Mouse (Mus musculus) forebrain, postnatal 0 days (tissue): ENCODE data around the gene Ntn4. TPM values are rescaled to one million over a fixed set of nuclear protein-coding genes. Genes with fewer than 3 reads are reported as not detected.
A peak's percentile ranks its signal among the peaks of the same experiment; 100 is the strongest.

Source experiments
- ATAC-seq: fragments of 200-750 bp; cut with Nextera tagmentation; 2 replicates; pipeline ENCODE4 v1.8.0; 2017; ENCODE audit warnings: mild to moderate bottlenecking, moderate library complexity
- DNase-seq: peaks from one replicate; pipeline ENCODE4 v3.0.0-alpha.2; 2015
- H3K27ac ChIP-seq: fragments of 300-500 bp; sonication (generic); 2 replicates; pipeline ENCODE4 v1.5.1; 2014; ENCODE audit warnings: low read depth, mild to moderate bottlenecking, antibody characterized with exemption, low read length, moderate library complexity, mixed read lengths
- H3K27me3 ChIP-seq: fragments of 300-500 bp; sonication (generic); 2 replicates; pipeline ENCODE4 v1.6.1; 2014; ENCODE audit warnings: mild to moderate bottlenecking, low read length, mixed read lengths; ENCODE audit not compliant: insufficient read depth
- H3K36me3 ChIP-seq: fragments of 300-500 bp; sonication (generic); 2 replicates; pipeline ENCODE4 v1.6.1; 2014; ENCODE audit warnings: mild to moderate bottlenecking, moderate library complexity; ENCODE audit not compliant: insufficient read depth
- H3K4me1 ChIP-seq: fragments of 300-500 bp; sonication (generic); 2 replicates; pipeline ENCODE4 v1.6.1; 2014; ENCODE audit warnings: antibody characterized with exemption; ENCODE audit not compliant: insufficient read depth
- H3K4me2 ChIP-seq: fragments of 300-500 bp; sonication (generic); 2 replicates; pipeline ENCODE4 v1.6.1; 2014; ENCODE audit warnings: low read depth, mild to moderate bottlenecking, moderate library complexity
- H3K4me3 ChIP-seq: fragments of 300-500 bp; sonication (generic); 2 replicates; pipeline ENCODE4 v1.5.1; 2014; ENCODE audit warnings: low read depth, low read length, mixed read lengths
- H3K9ac ChIP-seq: fragments of 300-500 bp; sonication (generic); 2 replicates; pipeline ENCODE4 v1.6.1; 2014; ENCODE audit warnings: mild to moderate bottlenecking
- H3K9me3 ChIP-seq: fragments of 300-500 bp; sonication (generic); 2 replicates; pipeline ENCODE4 v1.6.1; 2016; ENCODE audit warnings: low read length
- CTCF ChIP-seq: sonication (generic); IDR thresholded peaks from 2 replicates; pipeline ENCODE4 v1.5.1; 2016; ENCODE audit warnings: antibody characterized with exemption, control low read depth, low read depth
- WGBS: fragments of 180-500 bp; shearing (Covaris S2); extraction: QIAGEN DNeasy Blood & Tissue Kit; methylation state at CpG from one replicate; pipeline ENCODE4 v1.1.7; 2014; 5-methylcytosine and 5-hydroxymethylcytosine counted together
- polyA plus RNA-seq: library from polyadenylated mRNA; unstranded; fragments of >200 nt; fragmentation: Nextera tagmentation; extraction: Ambion mirVana; gene quantifications from 2 replicates; pipeline ENCODE4 v1.2.1, GENCODE M21; 2015
- total RNA-seq: library from RNA; depleted of rRNA; stranded (reverse); fragments of >200 nt; gene quantifications from 2 replicates; pipeline ENCODE4 v1.2.3, GENCODE M21; 2014

The Ntn4 gene
- total and polyA plus RNA-seq, 2 experiments from 2014 or later = 1.2 to 6.1 TPM

GRCm38 (mm10) chr10:93763074-93763473 lies 122.6 kb downstream of the Ntn4 start:
- no peaks in the 10 kb centered on the region for H3K27me3 ChIP-seq
- no peak overlapping the region for H3K4me3 ChIP-seq
- no peaks in the 10 kb centered on the region for H3K36me3 ChIP-seq
- no peaks in the 10 kb centered on the region for H3K4me1 ChIP-seq
- no peak for DNase-seq
- ATAC-seq = no peak
- no peak overlapping the region for H3K27ac ChIP-seq
- no peak overlapping the region for H3K9ac ChIP-seq
- no peaks in the 10 kb centered on the region for H3K9me3 ChIP-seq
- TF ChIP-seq CTCF = peak; percentile 61
- 44% methylated on average over 5 of the region's 5 CpGs for WGBS
- no peak overlapping the region for H3K4me2 ChIP-seq

DNA sequence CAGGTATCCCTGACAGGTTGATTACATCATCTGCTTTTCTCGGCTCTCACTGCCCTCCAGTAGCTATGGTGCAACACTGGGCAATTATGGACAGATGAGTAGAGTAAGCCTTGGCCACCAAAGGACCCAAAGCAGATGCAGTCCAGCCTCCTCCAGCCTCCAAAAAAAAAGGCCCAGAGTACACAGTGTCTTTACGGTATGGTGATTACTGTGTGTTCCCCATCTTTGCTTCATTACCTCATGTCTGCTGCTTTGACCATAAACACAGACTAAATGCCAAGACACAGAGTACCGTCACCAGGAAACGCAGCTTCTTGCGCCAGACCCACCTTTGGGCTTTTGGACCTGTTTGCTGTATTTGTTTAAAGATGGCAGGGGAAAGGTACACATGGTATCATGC lies 125.7 kb downstream of the Ntn4 start:
- Histone ChIP-seq H3K4me1 (no peaks in the 10 kb centered on the region), H3K9me3 (no peaks in the 10 kb centered on the region), H3K27ac (no peak overlapping the region), H3K4me3 (no peak overlapping the region), H3K4me2 (no peak overlapping the region), H3K36me3 (no peaks in the 10 kb centered on the region), H3K27me3 (no peaks in the 10 kb centered on the region), H3K9ac (no peak overlapping the region)
- ATAC-seq = no peak
- TF ChIP-seq CTCF = no peak
- no peak for DNase-seq
- 89% methylated on average over 5 of the region's 5 CpGs for WGBS

GRCm38 (mm10) chr10:93767245-93767644 lies 126.8 kb downstream of the Ntn4 start:
- no peak overlapping the region for H3K27ac ChIP-seq
- H3K9ac ChIP-seq = no peak overlapping the region
- no peak for TF ChIP-seq CTCF
- no peak overlapping the region for H3K4me3 ChIP-seq
- H3K9me3 ChIP-seq = no peaks in the 10 kb centered on the region
- H3K27me3 ChIP-seq = no peaks in the 10 kb centered on the region
- H3K4me1 ChIP-seq = no peaks in the 10 kb centered on the region
- ATAC-seq (no peak), DNase-seq (no peak)
- H3K4me2 ChIP-seq = no peak overlapping the region
- WGBS = 52% methylated on average over 5 of the region's 5 CpGs
- H3K36me3 ChIP-seq = no peaks in the 10 kb centered on the region

- 22% methylated on average over 9 of the region's 9 CpGs for WGBS
- no peak overlapping the region for H3K4me2 ChIP-seq
Measured at GRCm38 (mm10) chr10:93768222-93768621, 127.7 kb downstream of the Ntn4 start.

DNA sequence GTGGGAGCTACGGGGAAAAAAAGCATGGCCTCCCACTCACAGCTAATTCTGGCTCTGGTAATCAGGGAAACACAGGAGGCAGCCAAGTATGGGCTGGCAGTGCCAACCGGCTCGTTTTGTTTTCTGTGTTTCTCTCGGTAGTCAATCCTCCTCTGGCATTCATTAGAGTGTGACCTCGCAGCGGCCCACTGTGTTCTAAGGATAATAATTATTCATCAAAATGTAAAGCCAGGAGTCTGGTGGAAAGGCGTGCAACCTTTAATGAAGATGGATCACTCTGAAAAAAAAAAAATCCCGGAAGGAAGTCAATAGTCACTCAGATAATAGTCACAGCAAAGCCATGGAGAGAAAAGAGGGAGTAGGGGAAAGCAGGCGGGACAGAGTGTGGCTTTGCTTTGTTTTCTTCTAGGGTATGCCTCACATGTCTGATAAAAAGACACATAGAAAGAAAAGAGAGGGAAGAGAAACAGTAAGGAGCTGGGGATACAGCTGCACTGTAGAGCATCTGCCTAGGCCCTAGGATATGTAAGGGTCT lies 131.5 kb downstream of the Ntn4 start:
- Histone ChIP-seq H3K27ac (peak overlapping the region; percentile 9; the same call in 1 of the 2 replicates), H3K9ac (no peak overlapping the region), H3K36me3 (no peaks in the 10 kb centered on the region), H3K4me2 (no peak overlapping the region), H3K9me3 (no peaks in the 10 kb centered on the region), H3K27me3 (no peaks in the 10 kb centered on the region), H3K4me1 (no peaks in the 10 kb centered on the region), H3K4me3 (no peak overlapping the region)
- ATAC-seq = peak; percentile 84
- DNase-seq = peak; percentile 73
- TF ChIP-seq CTCF = no peak
- 12% methylated on average over 9 of the region's 9 CpGs for WGBS

More at GRCm38 (mm10) chr10:93768222-93768621, 127.7 kb downstream of the Ntn4 start:
- Histone ChIP-seq H3K36me3 (no peaks in the 10 kb centered on the region), H3K4me3 (no peak overlapping the region), H3K9me3 (no peaks in the 10 kb centered on the region), H3K4me1 (no peaks in the 10 kb centered on the region), H3K27me3 (no peaks in the 10 kb centered on the region), H3K27ac (no peak overlapping the region), H3K9ac (no peak overlapping the region)
- DNase-seq = peak; percentile 52
- ATAC-seq = peak; percentile 56; the same call in 1 of the 2 replicates
- TF ChIP-seq CTCF = no peak

DNA sequence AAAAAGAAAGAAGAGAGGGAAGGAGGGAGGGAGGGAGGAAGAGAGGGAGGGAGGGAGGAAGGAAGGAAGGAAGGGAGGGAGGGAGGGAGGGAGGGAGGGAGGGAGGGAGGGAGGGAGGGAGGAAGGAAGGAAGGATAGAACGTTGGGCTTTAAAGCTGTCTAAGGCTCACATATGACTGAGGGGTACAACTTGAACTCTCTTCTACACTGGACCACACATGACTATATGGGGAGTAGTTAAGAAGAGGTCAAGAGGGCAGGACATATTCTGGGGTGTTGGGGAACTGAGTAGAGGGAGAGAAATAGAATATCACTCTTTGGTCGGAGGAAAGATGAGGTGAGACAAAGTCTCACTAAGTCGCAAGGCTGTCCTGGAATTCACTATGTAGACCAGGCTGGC lies 132.0 kb downstream of the Ntn4 start:
- Histone ChIP-seq H3K4me1 (no peaks in the 10 kb centered on the region), H3K9ac (no peak overlapping the region), H3K9me3 (no peaks in the 10 kb centered on the region), H3K4me2 (no peak overlapping the region), H3K27me3 (no peaks in the 10 kb centered on the region), H3K4me3 (no peak overlapping the region), H3K36me3 (no peaks in the 10 kb centered on the region), H3K27ac (no peak overlapping the region)
- no peak for TF ChIP-seq CTCF
- WGBS = 70% methylated on average over 3 of the region's 3 CpGs
- ATAC-seq (no peak), DNase-seq (no peak)

DNA sequence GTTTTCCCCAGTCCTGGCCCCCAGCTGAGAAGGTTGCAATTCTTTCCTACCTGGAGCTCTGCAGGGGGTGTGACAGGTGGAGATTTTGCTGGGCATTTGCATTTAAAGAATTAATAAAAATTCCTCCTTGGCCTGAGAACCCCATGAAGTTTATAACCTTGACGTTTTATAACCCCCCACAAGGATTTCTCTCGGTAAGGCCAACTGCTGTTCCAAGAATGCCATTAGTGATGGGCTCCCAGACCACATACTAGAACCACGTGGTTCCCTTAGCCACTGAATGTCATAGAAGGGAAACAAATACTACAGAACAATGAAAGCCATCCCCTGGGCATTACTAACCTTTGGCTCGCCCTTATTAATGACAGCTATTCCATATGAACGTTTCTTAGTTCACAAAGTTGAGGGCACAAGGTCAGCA lies 136.3 kb downstream of the Ntn4 start:
- ATAC-seq = no peak
- no peak overlapping the region for H3K9ac ChIP-seq
- WGBS = 52% methylated on average over 5 of the region's 5 CpGs

More for the DNA sequence above, 136.3 kb downstream of the Ntn4 start:
- H3K9me3 ChIP-seq = no peaks in the 10 kb centered on the region
- no peak for TF ChIP-seq CTCF
- no peak overlapping the region for H3K27ac ChIP-seq
- H3K4me1 ChIP-seq = no peaks in the 10 kb centered on the region
- no peak overlapping the region for H3K4me3 ChIP-seq
- no peak overlapping the region for H3K4me2 ChIP-seq
- H3K27me3 ChIP-seq = no peaks in the 10 kb centered on the region
- DNase-seq = no peak
- H3K36me3 ChIP-seq = no peaks in the 10 kb centered on the region
